Mouse (Mus musculus): ENCODE results near the gene Tmprss9. TPM values are rescaled to one million over a fixed set of nuclear protein-coding genes. Genes with fewer than 3 reads are reported as not detected.

The Tmprss9 gene
- total and polyA plus RNA-seq, 2 experiments from 2014 or later, result 0.11 to 0.27 TPM

DNA sequence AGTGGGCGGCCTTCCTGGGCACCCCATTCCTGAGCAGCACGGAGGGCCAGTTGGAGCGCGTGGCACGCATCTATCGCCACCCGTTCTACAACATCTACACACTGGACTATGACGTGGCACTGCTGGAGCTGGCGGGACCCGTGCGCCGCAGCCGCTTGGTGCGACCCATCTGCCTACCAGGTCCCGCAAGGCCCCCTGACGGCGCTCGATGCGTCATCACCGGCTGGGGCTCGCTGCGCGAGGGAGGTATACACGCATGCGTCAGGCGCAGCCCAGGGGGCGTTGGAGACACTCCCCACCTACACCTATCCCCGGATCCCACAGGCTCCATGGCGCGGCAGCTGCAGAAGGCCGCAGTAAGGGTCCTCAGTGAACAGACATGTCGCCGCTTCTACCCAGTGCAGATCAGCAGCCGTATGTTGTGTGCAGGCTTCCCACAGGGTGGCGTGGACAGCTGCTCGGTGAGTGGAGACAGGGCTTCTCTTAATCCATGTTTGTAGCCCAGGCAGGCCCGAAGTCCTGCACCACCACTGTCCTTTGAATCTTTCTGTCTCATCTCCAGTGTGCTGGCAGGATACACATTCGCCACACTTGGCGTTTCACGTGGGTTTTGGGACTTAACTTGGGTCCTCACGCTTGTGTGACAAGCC lies 26.3 kb downstream of the Tmprss9 start:
- no peak overlapping the region for H3K4me3 ChIP-seq (ENCODE audit: low read depth, low read length)
- peaks cover 20% of the 10 kb centered on the region for H3K36me3 ChIP-seq (ENCODE audit: insufficient read depth, low read length)
- no peaks in the 10 kb centered on the region for H3K27me3 ChIP-seq (ENCODE audit: insufficient read depth, low read length)
- 29% methylated on average over 35 of the region's 41 CpGs for WGBS
- no peak overlapping the region for H3K9ac ChIP-seq (replicated peaks; ENCODE audit: low read length, poor library complexity, severe bottlenecking)
- peaks cover 4% of the 10 kb centered on the region; the same call in 1 of the 2 replicates for H3K4me1 ChIP-seq (ENCODE audit: insufficient read depth, low read length)
- peak; percentile 26 for DNase-seq (ENCODE audit: low spot score)
- no peak for ATAC-seq (ENCODE audit: low FRiP score)
- no peak overlapping the region for H3K27ac ChIP-seq (ENCODE audit: low read depth, low read length)
- H3K4me2 ChIP-seq (ENCODE audit: low read depth, low read length, poor library complexity, severe bottlenecking), result no peak overlapping the region
- no peaks in the 10 kb centered on the region for H3K9me3 ChIP-seq (ENCODE audit: low read length)
- TF ChIP-seq CTCF (IDR thresholded peaks at IDR 0.05), result no peak

DNA sequence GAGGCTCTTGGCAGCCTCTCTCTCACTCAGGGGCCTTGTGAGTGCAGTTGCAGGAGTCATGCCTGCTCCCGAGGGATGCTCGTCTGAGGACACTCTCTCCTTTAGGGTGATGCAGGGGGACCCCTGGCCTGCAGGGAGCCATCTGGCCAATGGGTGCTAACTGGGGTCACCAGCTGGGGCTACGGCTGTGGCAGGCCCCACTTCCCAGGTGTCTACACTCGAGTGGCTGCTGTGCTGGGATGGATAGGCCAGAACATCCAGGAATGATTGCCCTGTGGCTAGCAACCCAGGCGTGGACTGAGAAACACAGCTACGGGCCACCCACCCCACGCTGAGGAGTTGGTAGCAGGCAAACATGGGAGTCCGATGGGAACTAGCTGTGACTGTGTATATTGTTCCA lies 27.4 kb downstream of the Tmprss9 start:
- no peak overlapping the region for H3K27ac ChIP-seq (ENCODE audit: low read depth, low read length)
- no peak for DNase-seq (ENCODE audit: low spot score)
- ATAC-seq (ENCODE audit: low FRiP score), result no peak
- 95% methylated on average over 8 of the region's 8 CpGs for WGBS
- H3K9ac ChIP-seq (replicated peaks; ENCODE audit: low read length, poor library complexity, severe bottlenecking), result 0 out of 2 replicates have a peak overlapping the region, but pooled peaks have one; percentile 81
- H3K4me3 ChIP-seq (ENCODE audit: low read depth, low read length), result no peak overlapping the region
- H3K36me3 ChIP-seq (ENCODE audit: insufficient read depth, low read length), result peaks cover 31% of the 10 kb centered on the region
- no peak overlapping the region for H3K4me2 ChIP-seq (ENCODE audit: low read depth, low read length, poor library complexity, severe bottlenecking)
- H3K4me1 ChIP-seq (ENCODE audit: insufficient read depth, low read length), result peaks cover 4% of the 10 kb centered on the region; the same call in 1 of the 2 replicates
- H3K27me3 ChIP-seq (ENCODE audit: insufficient read depth, low read length), result no peaks in the 10 kb centered on the region
- TF ChIP-seq CTCF (IDR thresholded peaks at IDR 0.05), result no peak
- no peaks in the 10 kb centered on the region for H3K9me3 ChIP-seq (ENCODE audit: low read length)

DNA sequence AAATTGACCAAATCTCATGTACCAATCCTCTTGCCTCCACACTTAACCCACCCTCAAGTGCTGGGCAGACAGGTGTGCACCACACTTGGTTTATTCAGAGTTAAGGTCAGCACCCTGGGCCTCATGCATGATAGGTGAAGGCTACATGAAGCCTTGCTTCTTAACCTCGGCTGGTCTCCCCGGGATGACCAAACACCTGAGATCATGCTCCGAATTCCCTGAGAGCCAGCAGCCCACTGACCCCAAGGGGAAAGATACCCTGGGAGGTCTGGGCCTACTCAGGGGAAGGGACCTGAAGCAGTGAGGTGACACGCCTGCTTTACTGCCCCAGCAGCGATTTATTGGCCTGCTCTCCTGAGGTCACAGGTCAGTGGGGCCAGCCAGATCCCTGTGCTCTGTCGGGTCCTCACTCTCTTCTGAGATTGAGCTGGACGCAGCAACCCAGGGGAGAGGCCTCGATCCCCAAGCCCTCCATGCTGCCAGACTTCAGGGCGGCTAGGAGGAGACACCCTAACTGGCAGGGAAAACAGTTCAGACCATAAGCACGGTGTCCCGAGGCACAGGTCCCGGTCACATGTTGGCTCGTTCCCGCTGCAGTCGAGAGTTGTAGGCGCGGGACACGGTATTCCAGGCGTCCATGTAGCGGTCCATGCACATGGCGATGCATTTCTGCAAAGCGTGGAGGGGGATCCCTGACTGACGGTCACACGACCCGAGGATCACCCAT lies 28.1 kb downstream of the Tmprss9 start:
- no peak for TF ChIP-seq CTCF (IDR thresholded peaks at IDR 0.05)
- peak overlapping the region; percentile 93 for H3K27ac ChIP-seq (ENCODE audit: low read depth, low read length)
- peaks cover 37% of the 10 kb centered on the region for H3K36me3 ChIP-seq (ENCODE audit: insufficient read depth, low read length)
- peaks cover 4% of the 10 kb centered on the region; the same call in 1 of the 2 replicates for H3K4me1 ChIP-seq (ENCODE audit: insufficient read depth, low read length)
- peak overlapping the region; percentile 80 for H3K4me3 ChIP-seq (ENCODE audit: low read depth, low read length)
- WGBS, result 14% methylated on average over 24 of the region's 25 CpGs
- H3K9ac ChIP-seq (replicated peaks; ENCODE audit: low read length, poor library complexity, severe bottlenecking), result peak overlapping the region; percentile 81
- H3K4me2 ChIP-seq (ENCODE audit: low read depth, low read length, poor library complexity, severe bottlenecking), result peak overlapping the region; percentile 93
- no peak for DNase-seq (ENCODE audit: low spot score)
- no peak; the same call in 1 of the 2 replicates for ATAC-seq (ENCODE audit: low FRiP score)
- H3K27me3 ChIP-seq (ENCODE audit: insufficient read depth, low read length), result no peaks in the 10 kb centered on the region
- H3K9me3 ChIP-seq (ENCODE audit: low read length), result no peaks in the 10 kb centered on the region

DNA sequence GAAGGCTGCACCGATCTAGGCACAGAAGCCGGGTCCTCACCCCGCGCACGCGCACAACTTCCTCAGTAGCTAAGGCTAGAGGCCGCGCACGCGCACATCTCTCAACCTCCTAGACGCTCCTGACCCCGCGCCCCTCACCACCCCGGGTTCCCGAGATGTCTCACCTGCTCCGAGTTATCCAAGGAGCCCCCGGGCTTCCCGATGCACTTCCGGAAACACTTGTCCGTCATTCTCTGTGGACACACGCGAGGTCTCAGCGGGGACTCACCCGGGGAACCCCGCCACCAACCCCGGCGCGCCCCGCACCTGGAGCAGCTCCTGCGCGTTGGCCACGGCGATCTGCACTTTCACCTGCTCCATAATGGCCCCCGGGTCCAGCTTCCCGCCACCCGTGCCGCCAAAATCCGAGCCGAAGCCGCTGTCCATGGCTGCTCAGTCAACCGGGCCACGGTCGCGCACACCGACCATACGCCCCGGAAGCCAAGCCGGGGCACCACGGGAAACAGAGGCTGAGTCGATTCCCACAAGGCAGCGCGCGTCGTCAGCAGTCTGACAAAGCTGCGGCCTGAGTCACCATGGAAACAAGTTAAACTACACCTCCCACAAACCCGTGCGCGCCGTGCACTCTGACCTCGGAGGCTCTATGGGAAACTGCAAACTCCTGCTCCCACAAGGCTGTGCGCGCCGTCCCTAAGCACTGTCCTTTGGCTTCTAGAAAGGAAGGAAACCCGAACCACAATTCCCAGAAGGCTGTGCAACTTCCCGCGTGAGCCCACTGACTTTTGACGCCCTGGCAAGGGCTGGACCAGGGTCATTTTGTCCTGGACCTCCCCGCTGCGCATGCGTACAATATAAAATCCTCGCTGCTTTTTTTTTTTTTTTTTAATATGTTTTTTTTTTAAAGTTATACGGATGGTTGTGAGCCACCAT lies 28.9 kb downstream of the Tmprss9 start, which contains the start of gene Timm13:
Gene Timm13 (minus strand): TSS at position 652 of the 930 bp plus-strand sequence.
- Histone ChIP-seq H3K4me3 (ENCODE audit: low read depth, low read length) (peak within 1 kb of the TSS; percentile 80), H3K4me2 (ENCODE audit: low read depth, low read length, poor library complexity, severe bottlenecking) (peak within 1 kb of the TSS; percentile 93), H3K9ac (replicated peaks; ENCODE audit: low read length, poor library complexity, severe bottlenecking) (peak within 1 kb of the TSS; percentile 81), H3K27me3 (ENCODE audit: insufficient read depth, low read length) (no peaks in the 10 kb centered on the region), H3K36me3 (ENCODE audit: insufficient read depth, low read length) (peaks cover 42% of the 10 kb centered on the region), H3K9me3 (ENCODE audit: low read length) (no peaks in the 10 kb centered on the region), H3K27ac (ENCODE audit: low read depth, low read length) (peak within 1 kb of the TSS; percentile 93), H3K4me1 (ENCODE audit: insufficient read depth, low read length) (peaks cover 4% of the 10 kb centered on the region; the same call in 1 of the 2 replicates)
- TF ChIP-seq CTCF (IDR thresholded peaks at IDR 0.05), result no peak
- DNase-seq (ENCODE audit: low spot score), result peak; percentile 100
- under 1% methylated on average over 72 of the region's 72 CpGs for WGBS
- peak; percentile 93 for ATAC-seq (ENCODE audit: low FRiP score)

DNA sequence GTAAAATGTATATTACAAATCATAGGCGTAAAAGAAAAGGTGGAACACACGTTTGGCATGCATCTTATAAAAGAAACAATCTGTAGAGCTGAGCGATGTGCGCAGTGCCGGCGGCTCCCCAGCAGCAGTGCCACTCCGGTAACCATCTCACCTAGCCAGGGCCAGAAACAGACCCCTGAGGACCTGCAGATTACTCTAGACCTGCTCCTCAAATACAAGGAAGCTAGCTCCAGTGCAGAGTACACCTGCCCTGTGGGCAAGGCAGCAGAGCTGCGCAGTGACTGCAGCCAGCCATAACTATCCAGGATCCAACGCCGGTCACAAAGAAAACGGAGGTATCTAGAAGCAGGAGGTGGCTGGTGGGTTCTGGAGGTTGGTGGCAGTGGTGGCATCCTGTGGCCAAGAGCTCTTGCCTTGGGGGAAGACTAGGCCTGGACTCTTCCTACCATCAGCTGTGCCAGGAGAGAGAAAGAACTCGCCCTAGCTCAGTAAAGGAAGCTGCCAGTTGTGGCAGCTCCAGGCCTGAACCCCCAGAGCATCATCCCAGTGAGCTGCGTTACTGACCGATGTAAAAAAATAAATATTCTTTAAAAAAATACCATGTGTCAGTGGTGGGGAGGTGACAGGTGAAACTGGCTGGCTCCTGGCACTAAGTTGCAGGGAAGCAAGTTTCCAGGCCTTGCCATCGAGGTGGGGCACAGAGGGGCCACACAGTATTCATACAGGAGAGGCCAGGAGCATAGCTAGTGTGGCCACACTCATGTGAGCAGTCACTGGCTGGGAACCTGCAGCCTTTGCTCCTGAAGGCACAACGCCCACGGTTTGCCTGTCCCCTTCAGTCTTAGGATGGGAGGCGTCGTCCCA lies 30.0 kb downstream of the Tmprss9 start:
- H3K4me2 ChIP-seq (ENCODE audit: low read depth, low read length, poor library complexity, severe bottlenecking), result peak overlapping the region; percentile 20; the same call in 1 of the 2 replicates
- 89% methylated on average over 19 of the region's 19 CpGs for WGBS
- no peaks in the 10 kb centered on the region for H3K9me3 ChIP-seq (ENCODE audit: low read length)
- H3K9ac ChIP-seq (replicated peaks; ENCODE audit: low read length, poor library complexity, severe bottlenecking), result no peak overlapping the region
- ATAC-seq (ENCODE audit: low FRiP score), result no peak
- DNase-seq (ENCODE audit: low spot score), result no peak
- H3K27me3 ChIP-seq (ENCODE audit: insufficient read depth, low read length), result no peaks in the 10 kb centered on the region
- peak overlapping the region; percentile 47; the same call in 1 of the 2 replicates for H3K27ac ChIP-seq (ENCODE audit: low read depth, low read length)
- H3K4me1 ChIP-seq (ENCODE audit: insufficient read depth, low read length), result peaks cover 4% of the 10 kb centered on the region; the same call in 1 of the 2 replicates
- no peak for TF ChIP-seq CTCF (IDR thresholded peaks at IDR 0.05)
- H3K36me3 ChIP-seq (ENCODE audit: insufficient read depth, low read length), result peaks cover 51% of the 10 kb centered on the region
- H3K4me3 ChIP-seq (ENCODE audit: low read depth, low read length), result no peak overlapping the region
